Mouse (Mus musculus) left cerebral cortex, adult 9 months (tissue): ENCODE data around the gene Ttc23.

Source experiments
- DNase-seq, 2 experiments: peaks; one replicate each; pipeline ENCODE4 v3.0.0; 2022; ENCODE audit warnings: low spot score in 2 of 2

Ttc23 gene

GRCm38 (mm10) chr7:67801022-67801421 is 153.8 kb downstream of the Ttc23 start:
- no peak for DNase-seq

GRCm38 (mm10) chr7:67803015-67803856 is 156.0 kb downstream of the Ttc23 start:
- DNase-seq = peak in 1 of 2 experiments; percentile 74

GRCm38 (mm10) chr7:67803857-67804215 is 156.6 kb downstream of the Ttc23 start:
- no peak for DNase-seq
